Mouse (Mus musculus) c-Kit-negative CD71-positive TER-119-positive erythroid progenitor cells, embryonic 14.5 days (primary cell): ENCODE results near the gene Ascc1.

Experiments used
- DNase-seq: peaks from one replicate; pipeline ENCODE4 v3.0.0-alpha.2; 2013; ENCODE audit warnings: low read depth, low spot score

The Ascc1 gene

DNA sequence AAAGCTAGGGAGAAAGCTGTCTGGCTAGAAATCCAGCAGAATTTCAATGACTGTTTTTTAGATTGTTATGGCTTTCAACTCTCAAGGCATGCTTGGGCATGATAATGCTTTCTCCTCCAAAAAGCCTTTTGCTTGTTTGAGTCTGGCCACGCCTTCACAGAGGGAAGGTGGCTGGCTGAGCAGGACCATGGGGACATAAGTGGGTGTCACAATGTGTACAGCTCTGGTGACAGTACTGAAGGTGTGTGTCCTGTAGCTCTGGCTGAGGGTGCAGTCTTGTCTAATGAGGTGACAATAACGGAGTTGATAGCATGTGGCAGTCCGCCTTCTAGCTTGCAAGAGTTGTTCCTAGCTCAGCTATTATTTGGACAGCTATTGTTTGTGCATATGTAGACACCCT is 77.6 kb downstream of the Ascc1 start:
- no peak for DNase-seq

DNA sequence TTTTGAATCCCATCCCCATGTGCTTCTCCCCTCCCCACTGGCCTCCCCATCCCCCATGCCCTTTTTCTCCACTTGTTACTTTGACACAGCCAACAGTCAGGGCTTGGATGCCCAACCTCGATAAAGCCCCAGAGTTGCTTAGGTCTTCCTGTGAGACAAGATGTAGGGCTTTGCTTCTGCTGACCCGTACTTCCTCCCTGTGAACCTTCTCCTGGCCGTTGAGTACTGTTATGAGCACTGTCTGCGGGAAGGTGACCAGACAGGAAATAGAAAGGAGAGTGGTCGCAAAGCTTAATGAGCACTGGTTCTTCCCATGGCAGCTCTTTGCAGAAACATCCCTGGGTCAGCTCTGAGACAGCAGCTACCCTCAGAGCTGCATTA is 78.0 kb downstream of the Ascc1 start:
- DNase-seq: no peak

DNA sequence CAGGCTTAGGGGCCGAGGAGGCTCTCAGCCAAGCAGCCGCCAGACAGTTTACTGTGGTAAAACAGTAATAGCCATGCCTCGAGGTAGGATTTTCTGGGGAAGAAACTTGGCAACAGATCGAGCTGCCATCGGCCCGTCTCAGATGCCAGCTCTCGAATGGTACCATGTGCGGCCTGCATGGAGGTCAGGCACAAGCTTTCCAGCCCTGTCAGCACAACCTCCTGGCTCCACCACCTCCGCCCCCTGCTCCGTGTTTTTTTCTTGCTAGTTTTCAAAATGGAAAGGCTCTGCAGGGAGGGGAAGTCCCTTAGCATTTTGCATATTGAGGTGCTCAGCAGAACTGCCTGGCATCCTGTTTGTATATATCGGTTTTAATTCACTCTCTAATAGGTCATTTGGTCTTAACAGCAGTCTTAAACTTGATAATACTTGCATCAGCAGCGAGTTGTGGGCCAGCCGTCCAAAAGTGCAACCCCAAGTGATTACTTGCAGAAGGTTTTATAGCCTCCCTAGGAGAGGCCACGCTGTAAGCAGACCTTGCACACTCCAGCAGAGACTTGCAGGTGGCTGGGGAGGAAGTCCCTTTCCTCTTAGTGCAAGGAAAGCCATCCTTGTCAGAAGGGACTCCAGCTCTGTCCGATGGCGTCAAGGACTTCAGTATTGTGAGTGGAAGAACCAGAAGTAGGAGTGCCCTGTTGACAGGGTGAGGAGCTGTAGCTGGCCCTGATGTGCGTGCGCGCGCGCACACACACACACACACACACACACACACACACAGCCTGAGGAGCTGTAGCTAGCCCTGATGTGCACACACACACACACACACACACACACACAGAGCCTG is 78.6 kb downstream of the Ascc1 start:
- DNase-seq: no peak

DNA sequence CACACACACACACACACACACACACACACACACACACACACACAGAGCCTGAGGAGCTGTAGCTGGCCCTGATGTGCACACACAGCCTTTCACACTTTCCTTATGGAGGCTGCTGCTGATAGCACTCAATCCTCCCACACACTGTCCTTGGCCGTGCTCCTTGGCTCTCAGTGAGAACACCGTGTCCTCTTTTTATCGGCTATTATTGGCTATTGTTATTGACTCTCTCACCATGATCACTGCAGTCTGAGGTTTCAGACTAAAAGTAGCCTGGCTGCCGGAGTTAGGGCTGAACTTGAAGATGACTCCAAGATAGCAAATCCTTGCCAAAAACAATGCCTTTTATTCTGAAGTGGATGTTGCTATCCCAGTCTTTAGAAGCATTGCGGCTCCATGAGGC is 79.3 kb downstream of the Ascc1 start:
- DNase-seq: no peak

DNA sequence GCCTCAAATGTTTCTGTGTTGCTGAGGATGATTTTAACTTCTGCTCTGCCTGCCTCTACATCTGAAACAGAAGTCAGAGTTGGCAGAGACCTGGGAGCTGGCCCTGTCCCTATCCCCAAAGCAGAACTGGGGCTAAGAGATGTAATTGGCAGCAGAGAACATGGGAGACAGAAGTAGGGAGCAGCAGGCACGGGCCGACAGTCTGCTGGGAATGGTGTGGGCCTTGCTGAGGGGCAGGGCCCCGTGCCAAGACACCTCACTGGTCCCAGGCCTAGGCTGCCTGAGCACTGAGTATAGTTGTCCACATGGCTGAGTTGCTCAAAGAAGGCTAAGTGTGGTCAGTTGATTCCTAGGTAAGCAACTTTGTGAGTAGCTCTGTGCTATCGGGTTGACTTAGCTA is 81.5 kb downstream of the Ascc1 start:
- DNase-seq: no peak

DNA sequence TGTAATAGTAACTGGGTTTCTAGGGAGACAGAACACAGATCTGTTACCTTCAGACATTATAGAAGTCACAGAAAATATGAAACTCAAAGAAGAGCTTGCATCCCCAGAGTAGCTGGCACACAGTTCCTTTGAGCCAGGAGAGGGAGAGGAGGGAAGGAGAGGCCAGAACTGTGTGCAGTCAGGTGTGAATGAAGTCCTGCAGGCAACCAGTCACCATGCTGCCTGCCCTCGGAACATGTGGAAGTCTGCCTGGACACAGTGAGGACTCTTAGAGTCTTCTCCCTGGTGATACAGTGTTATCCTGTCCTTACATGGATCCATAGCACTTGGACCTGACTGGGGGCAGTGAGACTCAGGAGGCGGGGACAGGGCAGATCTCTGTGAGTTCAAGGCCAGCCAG is 89.7 kb downstream of the Ascc1 start:
- DNase-seq: no peak

DNA sequence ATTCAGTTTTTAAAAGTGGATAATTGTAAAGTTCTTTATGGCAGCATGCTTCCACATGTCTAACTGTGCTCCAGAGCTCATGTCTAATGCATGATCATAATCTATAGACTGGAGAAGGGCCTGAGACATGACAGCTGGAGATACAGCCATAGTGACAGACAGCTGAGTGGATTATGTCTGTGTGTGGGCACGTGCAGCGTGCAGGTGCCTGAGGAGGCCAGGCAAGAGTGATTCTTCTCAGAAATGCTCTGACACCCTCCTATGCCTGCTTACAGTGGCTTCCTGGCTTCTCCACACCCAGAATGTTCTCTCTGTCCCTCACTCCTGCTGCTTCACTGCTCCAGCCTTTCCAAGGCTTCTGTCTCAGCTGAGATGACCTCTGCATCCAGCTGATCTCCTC is 91.1 kb downstream of the Ascc1 start:
- no peak for DNase-seq

DNA sequence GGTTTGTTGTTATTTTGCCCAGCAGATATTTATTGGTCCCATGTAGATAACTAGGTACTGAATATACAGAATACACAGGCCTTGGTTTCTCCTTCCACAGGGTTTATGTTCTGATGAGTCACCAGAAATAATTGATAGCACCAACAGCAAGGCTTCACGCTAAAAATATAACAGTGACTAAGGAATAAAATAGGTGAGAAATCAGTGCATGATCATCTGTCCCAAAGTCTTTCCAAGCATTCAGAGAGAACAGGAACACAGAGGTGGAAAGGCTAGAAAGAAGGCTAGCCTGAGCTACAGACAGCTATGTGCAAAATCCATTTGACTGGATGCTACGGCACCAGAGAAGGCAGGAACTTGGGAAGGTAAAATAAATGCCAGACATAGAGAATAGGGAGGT is 93.0 kb downstream of the Ascc1 start:
- no peak for DNase-seq

DNA sequence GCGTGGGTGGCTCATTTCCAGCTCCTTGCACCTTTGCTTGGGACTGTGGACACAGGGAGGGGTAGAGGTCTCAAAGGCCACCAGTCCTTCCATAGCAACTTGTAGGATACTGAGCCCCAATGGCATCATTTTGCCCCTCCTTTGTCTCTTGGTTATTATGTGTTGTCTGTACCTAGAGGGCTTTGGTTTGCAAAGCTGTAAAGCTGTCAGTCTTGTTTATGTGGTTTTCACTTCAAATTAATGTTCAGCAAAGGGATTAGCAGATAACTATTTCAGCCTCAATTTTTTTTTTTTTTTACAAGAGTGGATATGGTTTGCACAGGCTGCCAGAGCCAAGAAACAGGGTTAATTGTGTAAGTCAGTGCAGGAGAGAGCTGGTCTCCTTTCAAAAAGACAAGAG is 93.7 kb downstream of the Ascc1 start:
- no peak for DNase-seq

DNA sequence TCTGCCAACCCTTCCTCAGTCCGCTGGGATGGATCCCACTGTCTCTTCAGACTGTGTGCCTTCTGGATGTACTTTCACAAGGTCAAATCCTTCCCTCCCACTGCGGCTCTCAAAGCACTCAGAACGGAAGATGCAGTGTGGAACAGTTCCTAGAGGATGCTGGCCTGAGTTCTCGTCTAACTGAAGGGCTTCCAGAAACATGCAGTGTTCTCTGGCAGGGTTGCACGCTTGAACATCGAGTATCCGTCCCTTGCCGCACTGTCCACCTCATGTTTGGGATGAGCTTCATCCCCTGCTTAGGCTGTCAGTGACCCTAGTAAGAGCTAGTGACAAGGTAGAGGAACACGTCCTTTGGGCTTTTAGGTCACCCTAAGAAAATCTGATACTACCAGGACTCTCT is 94.5 kb downstream of the Ascc1 start:
- DNase-seq: no peak

DNA sequence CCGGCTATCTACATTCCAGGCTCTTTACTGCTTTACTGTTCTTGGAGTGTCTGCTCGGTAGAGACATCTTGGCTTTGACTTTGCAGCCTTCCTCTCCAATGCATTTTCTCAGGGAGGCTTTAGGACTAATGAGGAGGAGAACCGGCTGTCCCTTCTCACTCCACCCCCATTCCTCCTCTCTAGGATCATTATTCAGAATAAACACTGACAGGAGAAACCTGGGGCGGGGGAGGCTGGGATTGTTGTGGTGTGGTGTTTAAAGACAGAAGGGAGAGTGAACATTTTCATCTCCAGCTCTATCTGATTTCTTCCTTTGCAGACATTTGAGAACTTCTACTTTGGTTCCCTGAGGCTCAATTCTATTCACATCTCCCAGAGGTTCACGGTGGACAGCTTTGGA is 95.2 kb downstream of the Ascc1 start:
- DNase-seq: no peak

DNA sequence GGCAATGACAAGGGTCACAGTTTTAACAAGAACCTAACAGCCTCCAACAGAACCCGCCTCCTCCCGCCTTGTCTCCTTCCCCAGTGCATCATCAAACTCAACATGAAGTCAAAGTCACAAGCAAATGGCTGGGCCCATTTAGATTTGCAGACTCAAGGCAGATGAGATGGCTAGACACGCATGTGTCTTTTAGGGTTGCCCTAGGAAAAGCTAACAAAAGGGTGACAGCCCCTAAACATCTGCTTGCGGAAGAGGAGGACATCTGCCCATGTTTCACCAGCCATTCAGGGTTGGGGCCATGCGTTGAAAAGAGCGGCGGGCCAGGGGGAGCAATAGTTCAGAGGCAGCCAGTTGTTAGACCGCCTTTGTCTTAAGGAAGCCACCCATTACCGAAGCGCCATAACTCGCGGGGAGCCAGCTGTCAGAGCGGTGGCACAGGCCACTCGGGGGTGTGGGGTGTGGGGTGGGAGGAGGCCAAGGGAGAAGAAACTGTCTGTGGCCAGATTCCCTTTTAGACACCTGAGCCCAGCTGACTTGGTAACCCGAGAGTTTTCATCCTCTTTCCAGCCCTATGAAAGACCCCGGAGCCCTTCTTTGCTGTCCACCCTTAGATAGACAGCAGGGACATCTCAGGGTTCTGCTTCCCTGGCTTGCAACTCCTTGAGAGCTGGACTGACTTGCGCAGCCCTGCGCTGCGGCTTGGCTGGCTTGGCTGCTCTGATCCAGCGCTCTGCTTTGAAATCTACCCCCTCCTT is 103.0 kb downstream of the Ascc1 start:
- no peak for DNase-seq

DNA sequence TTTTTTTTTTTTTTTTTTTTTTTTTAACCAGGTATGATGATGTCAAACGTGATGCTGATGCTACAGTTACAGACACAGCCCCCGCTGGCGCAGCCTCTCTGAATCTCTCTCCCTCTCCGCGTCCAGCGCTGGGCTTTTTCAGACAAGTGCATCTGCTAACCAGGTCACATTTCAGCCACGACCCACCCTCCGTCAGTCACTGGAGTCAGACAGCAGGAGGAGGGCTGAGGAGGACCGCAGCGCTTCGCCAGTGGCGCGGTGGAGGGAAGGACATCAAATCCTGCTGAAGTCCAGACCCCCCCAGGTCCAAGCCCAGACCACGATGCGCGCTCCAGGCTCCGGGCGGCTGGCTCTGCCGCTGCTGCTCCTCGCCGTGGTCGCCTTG is 103.5 kb downstream of the Ascc1 start, which contains the start of gene Spock2:
Gene Spock2 (plus strand): TSS at position 74 of the 385 bp plus-strand sequence.
- DNase-seq: no peak

DNA sequence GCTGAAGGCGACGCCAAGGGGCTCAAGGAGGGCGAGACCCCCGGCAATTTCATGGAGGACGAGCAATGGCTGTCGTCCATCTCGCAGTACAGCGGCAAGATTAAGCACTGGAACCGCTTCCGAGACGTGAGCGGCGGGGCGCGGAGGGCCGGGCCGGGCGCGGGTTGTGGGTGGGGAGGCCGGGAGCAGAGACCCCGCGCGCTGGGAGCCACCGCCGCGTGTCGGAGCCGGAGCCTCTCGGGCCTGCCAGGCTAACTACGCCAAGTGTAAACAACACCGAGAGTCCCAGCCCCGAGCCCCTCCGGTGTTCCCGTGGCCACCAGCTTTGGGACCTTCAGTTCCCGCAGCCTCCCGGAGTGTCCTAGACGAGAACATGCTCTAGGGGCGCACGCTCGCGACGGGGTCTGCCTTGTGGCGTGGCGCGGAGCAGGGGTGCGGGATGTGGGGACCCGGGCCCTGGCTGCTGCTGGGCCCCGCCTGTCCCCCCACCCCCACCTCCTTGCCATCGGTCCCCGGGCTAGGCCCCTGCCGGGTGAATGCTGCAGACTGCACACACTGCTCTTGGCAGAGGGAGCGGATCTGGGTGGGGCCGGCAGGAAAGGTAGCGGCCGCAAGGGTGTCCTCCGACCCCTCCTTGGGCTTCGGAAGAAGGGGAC is 104.1 kb downstream of the Ascc1 start:
- no peak for DNase-seq

DNA sequence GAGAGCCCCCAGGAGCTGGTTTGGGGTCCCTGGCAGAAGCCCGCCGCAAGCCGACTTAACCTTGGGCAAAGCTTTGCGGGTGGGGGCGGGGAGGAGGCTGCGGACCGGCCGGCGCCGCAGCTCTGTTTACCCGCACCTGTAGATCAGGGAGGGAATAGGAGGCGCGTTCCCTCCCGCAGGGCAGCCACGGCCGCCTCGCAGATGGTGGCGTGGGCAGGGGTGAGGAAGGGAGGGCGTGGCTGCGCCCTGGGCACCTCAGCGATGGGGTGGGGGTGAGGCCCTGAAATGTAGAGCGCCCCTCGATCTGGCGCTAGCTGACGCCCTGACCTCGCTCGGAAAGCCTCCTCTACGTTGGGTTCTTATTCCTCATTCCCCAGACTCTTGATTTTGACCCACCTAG is 104.8 kb downstream of the Ascc1 start:
- no peak for DNase-seq

DNA sequence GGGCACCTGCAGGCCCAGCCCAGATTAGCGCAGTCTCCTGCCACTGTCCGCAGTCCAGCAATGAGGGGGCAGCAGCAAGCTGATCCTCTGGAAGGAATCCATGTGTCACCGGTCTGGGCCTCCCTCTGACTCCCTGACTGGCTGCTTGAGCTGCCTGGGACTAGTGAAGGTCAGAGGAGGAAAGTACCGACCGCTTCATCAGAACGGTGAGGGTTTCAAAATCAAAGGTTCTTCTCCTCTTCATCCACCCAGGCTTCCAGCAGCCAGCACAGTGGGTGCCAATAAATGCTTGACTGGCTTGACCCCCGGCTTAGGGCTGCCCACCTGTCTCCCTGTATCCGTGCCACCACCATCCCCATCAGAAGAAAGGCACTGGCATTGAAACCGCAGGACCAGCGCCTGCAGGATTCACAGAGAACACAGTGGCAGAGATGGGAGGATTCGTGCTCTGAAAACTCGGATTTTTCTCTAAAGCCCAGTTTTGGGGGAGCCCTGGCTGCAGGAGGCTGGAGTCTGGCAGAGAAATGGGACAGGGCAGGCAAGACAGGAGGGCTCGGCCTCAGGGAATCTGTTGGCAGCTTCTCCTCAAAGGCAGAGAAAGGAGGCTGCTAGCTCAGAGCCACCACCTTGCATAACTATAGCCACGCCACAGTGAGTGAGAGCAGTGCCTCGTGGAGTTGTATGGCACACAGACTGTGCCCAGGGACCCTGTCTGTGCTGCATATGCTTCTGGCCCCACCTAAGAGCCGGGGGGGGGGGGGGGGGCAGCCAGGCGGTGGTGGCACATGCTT is 105.9 kb downstream of the Ascc1 start:
- no peak for DNase-seq

DNA sequence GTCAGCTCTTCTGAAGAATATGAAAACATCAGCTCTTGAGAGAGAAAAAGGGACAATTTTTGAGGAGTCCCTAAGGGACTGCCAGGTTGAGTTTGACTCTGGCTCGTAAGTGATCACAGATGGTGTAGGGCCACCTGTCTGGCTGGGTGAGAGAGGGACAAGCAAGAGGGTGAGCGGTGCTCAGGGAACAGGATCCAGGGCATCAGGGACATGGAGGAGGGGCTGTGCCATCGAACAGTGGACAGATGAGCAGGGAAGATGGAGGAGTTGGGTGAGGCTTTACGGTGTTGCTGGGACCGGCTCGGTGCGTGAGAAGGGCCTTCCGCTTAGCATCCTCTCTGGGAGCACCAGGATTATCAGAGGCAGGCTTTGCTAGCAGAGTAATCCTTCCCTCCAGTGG is 106.7 kb downstream of the Ascc1 start:
- no peak for DNase-seq

DNA sequence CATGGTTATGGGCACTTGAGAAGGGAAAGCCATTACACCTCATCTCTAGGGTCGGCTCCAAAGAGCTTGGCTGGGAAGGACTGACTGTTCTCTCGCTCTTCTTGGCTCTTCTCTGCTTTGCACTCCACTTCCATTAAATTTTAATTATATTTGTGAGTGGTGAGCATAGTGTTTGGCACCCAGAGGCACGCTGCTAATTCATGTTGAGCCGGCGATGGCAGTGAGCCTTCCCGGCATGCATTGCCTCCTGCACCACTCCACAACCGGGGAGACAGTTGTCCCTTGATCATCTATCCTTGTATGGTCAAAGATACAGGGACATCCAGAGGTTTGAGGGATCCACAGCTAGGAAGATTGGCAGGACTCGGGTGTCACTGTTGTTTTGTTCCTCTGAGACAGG is 107.4 kb downstream of the Ascc1 start:
- DNase-seq: no peak

DNA sequence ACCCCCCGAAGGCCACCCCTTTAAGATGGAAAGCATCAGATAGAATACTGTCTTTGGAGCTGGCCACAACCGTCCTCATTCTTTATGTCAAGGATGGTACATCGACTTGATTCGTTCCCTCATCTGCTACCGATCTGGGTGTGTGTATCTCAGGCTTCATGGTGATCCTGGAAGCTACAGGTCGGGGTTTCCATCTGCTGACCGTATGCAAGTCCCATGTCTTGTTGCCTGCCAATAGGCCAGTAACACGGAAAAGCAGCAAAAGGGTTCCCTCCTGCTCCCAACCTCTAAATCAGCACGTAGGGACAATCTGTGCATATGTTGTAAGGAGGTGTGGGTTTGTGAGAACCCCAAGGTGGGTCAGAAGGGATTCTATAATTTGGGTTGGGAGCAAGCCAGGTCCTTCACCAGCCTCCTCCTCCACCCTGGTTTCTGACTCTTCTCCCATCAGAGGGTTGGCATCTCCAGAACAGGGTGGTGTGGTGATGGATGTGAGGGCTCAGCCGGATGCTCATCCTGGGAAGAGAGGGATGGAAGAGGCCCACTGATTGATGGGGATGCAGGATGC is 108.4 kb downstream of the Ascc1 start:
- DNase-seq: no peak

DNA sequence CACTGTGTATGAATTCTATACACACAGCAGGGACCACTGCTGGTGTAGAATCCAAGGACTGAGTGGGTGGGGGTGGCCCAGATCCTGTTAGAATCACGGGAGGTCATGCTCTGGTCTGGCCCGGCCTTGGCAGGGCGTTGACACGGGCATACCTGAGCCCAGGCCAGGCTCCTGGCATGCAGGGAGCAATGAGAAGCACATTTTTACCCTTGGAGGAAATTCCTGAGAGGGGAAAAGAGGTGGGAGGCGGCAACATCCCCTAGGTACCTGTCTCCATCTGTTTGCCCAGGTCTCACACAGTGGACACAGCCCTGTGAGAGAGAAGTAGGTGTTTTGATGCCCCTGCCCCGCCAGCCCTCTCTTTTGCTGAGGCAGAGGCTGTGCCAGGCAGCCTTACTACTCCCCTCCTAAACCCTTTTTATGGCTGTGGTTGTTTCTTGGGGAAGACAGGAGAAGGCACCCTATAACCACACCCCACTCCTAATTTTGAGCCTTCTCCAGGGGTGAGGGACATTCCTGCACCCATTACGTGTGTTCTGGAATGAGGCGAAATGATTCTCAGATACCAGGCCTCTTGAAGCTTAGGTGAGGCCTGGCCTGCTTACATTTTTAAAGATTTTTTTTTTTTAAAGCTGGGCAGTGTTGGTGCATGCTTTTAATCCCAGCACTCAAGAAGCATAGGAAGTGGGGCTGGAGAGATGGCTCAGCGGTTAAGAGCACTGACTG is 111.5 kb downstream of the Ascc1 start:
- no peak for DNase-seq
